Mouse (Mus musculus): ENCODE data around the gene Mical3. TPM values are rescaled to one million over a fixed set of nuclear protein-coding genes. Genes with fewer than 3 reads are reported as not detected.

Mical3 gene
- polyA plus RNA-seq, 2 experiments = 13.3 to 17.3 TPM

DNA sequence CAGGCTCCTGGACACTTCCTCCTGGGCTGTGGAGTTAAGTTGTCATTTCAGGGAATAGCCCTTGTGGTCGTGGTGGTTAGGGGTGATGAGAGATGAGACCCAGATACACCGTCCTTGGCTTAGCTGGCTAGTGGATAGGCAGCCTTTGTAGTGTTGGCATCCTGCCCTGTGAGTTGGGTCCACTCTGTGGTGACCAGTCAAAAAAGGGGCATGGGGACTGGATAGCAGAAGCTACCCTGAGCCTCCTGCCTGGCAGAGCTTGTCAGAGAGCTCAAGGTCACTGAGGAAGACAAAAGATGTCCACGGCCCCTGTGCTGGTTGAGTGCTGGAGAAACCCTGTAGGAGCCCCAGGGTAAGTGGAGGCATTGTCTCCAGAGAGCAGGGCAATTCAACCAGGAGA lies 3.1 kb downstream of the Mical3 start:
- H3K27me3 ChIP-seq (ENCODE audit: control insufficient read depth, insufficient read depth, low read length) = peaks cover 16% of the 10 kb centered on the region; the same call in 1 of the 2 replicates
- WGBS = 80% methylated on average over 3 of the region's 3 CpGs

DNA sequence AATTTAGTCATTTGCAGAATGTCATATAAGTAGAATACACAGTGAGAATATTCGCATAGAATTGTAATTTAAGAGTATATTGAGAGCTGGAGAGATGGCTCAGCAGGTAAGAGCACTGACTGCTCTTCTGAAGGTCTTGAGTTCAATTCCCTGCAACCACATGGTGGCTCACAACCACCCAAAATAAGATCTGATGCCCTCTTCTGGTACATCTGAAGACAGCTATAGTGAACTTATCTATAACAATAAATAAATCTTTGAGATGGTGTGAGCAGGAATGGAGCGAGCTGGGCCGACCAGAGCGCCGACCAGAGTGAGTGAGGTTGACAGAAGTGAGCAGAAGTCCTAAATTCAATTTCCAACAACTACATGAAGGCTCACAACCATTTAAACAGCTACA lies 4.6 kb downstream of the Mical3 start:
- H3K4me2 ChIP-seq (replicated peaks; ENCODE audit: low read depth, low read length, severe bottlenecking) = no peak overlapping the region
- peaks cover 10% of the 10 kb centered on the region; the same call in 1 of the 2 replicates for H3K27me3 ChIP-seq (ENCODE audit: control insufficient read depth, insufficient read depth, low read length)
- no peaks in the 10 kb centered on the region for H3K9me3 ChIP-seq (ENCODE audit: control insufficient read depth, low read length)
- H3K9ac ChIP-seq (ENCODE audit: low read depth, low read length, severe bottlenecking) = no peak overlapping the region
- H3K27ac ChIP-seq (replicated peaks; ENCODE audit: low read depth, low read length) = no peak overlapping the region
- no peaks in the 10 kb centered on the region for H3K36me3 ChIP-seq (ENCODE audit: control insufficient read depth, insufficient read depth, low read length)
- TF ChIP-seq POLR2A (IDR thresholded peaks at IDR 0.05; ENCODE audit: borderline replicate concordance, extremely low read depth, insufficient read depth, insufficient read length) = no peak
- DNase-seq (ENCODE audit: low spot score) = no peak
- 84% methylated on average over 5 of the region's 5 CpGs for WGBS
- H3K4me3 ChIP-seq (replicated peaks; ENCODE audit: low read length) = no peak overlapping the region
- H3K4me1 ChIP-seq (ENCODE audit: control insufficient read depth, insufficient read depth, low read length) = peaks cover 12% of the 10 kb centered on the region; the same call in 1 of the 2 replicates
- no peak for ATAC-seq (ENCODE audit: low FRiP score, low read depth)

More for the DNA sequence above, 3.1 kb downstream of the Mical3 start:
- DNase-seq (ENCODE audit: low spot score) = no peak
- no peak for ATAC-seq (ENCODE audit: low FRiP score, low read depth)
- no peak overlapping the region for H3K27ac ChIP-seq (replicated peaks; ENCODE audit: low read depth, low read length)
- H3K9me3 ChIP-seq (ENCODE audit: control insufficient read depth, low read length) = no peaks in the 10 kb centered on the region
- no peak for TF ChIP-seq POLR2A (IDR thresholded peaks at IDR 0.05; ENCODE audit: borderline replicate concordance, extremely low read depth, insufficient read depth, insufficient read length)
- H3K4me1 ChIP-seq (ENCODE audit: control insufficient read depth, insufficient read depth, low read length) = peaks cover 13% of the 10 kb centered on the region; the same call in 1 of the 2 replicates
- no peak overlapping the region for H3K4me2 ChIP-seq (replicated peaks; ENCODE audit: low read depth, low read length, severe bottlenecking)
- no peak overlapping the region for H3K4me3 ChIP-seq (replicated peaks; ENCODE audit: low read length)
- H3K9ac ChIP-seq (ENCODE audit: low read depth, low read length, severe bottlenecking) = no peak overlapping the region
- H3K36me3 ChIP-seq (ENCODE audit: control insufficient read depth, insufficient read depth, low read length) = no peaks in the 10 kb centered on the region

DNA sequence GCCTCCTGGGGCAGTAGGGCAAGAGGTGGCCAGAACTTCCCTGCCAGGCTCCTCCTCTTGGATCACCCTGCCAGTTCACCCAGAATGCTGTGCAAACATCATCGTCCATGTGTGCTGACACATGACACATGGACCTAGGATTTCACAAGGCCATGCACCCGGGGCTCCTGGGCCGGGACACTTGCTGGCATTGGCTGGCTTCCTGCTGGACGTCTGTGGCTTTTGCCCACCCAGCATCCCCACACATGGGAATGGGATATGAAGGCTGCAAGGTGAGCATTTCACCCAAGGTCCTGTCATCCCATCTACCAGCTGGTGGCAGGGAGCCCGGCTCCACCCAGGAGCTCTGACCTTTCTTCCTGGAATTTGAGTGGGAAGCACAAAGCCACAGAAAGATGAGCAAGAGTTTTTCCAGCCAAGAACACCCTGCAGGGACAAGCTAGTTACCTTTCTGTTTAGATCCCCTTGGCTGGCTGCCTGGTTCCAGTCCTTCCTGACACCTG lies 8.0 kb downstream of the Mical3 start:
- 79% methylated on average over 5 of the region's 5 CpGs for WGBS
- Histone ChIP-seq H3K27ac (replicated peaks; ENCODE audit: low read depth, low read length) (no peak overlapping the region), H3K9me3 (ENCODE audit: control insufficient read depth, low read length) (no peaks in the 10 kb centered on the region), H3K36me3 (ENCODE audit: control insufficient read depth, insufficient read depth, low read length) (no peaks in the 10 kb centered on the region), H3K4me1 (ENCODE audit: control insufficient read depth, insufficient read depth, low read length) (no peaks in the 10 kb centered on the region), H3K4me3 (replicated peaks; ENCODE audit: low read length) (no peak overlapping the region), H3K4me2 (replicated peaks; ENCODE audit: low read depth, low read length, severe bottlenecking) (no peak overlapping the region), H3K9ac (ENCODE audit: low read depth, low read length, severe bottlenecking) (no peak overlapping the region), H3K27me3 (ENCODE audit: control insufficient read depth, insufficient read depth, low read length) (no peaks in the 10 kb centered on the region)
- no peak for TF ChIP-seq POLR2A (IDR thresholded peaks at IDR 0.05; ENCODE audit: borderline replicate concordance, extremely low read depth, insufficient read depth, insufficient read length)
- no peak for DNase-seq (ENCODE audit: low spot score)
- no peak for ATAC-seq (ENCODE audit: low FRiP score, low read depth)

DNA sequence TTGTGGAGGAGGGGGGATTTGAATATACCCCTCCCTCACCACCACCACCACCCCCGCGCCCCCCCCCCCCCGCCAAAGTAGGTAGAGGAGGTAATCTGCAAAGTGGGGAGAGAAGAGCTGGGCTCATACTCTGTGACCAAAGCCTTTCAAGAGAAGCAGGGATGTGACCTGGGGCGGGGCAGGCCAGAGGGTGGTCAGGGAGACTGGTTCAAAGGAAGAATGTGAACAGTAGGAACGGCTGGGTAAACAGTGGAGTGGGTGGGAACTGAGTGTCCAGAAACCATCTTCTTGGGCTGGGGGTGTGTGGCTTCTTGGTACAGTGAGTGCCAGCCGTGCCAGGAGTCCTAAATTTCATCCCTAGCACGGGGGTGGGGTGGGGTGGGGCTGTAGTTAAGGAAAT lies 10.0 kb downstream of the Mical3 start:
- no peaks in the 10 kb centered on the region for H3K9me3 ChIP-seq (ENCODE audit: control insufficient read depth, low read length)
- no peak overlapping the region for H3K9ac ChIP-seq (ENCODE audit: low read depth, low read length, severe bottlenecking)
- no peaks in the 10 kb centered on the region for H3K4me1 ChIP-seq (ENCODE audit: control insufficient read depth, insufficient read depth, low read length)
- H3K4me3 ChIP-seq (replicated peaks; ENCODE audit: low read length) = no peak overlapping the region
- no peaks in the 10 kb centered on the region for H3K36me3 ChIP-seq (ENCODE audit: control insufficient read depth, insufficient read depth, low read length)
- WGBS = 45% methylated on average over 7 of the region's 7 CpGs
- DNase-seq (ENCODE audit: low spot score) (no peak), ATAC-seq (ENCODE audit: low FRiP score, low read depth) (no peak)
- TF ChIP-seq POLR2A (IDR thresholded peaks at IDR 0.05; ENCODE audit: borderline replicate concordance, extremely low read depth, insufficient read depth, insufficient read length) = no peak
- no peaks in the 10 kb centered on the region for H3K27me3 ChIP-seq (ENCODE audit: control insufficient read depth, insufficient read depth, low read length)
- no peak overlapping the region for H3K4me2 ChIP-seq (replicated peaks; ENCODE audit: low read depth, low read length, severe bottlenecking)
- no peak overlapping the region for H3K27ac ChIP-seq (replicated peaks; ENCODE audit: low read depth, low read length)

DNA sequence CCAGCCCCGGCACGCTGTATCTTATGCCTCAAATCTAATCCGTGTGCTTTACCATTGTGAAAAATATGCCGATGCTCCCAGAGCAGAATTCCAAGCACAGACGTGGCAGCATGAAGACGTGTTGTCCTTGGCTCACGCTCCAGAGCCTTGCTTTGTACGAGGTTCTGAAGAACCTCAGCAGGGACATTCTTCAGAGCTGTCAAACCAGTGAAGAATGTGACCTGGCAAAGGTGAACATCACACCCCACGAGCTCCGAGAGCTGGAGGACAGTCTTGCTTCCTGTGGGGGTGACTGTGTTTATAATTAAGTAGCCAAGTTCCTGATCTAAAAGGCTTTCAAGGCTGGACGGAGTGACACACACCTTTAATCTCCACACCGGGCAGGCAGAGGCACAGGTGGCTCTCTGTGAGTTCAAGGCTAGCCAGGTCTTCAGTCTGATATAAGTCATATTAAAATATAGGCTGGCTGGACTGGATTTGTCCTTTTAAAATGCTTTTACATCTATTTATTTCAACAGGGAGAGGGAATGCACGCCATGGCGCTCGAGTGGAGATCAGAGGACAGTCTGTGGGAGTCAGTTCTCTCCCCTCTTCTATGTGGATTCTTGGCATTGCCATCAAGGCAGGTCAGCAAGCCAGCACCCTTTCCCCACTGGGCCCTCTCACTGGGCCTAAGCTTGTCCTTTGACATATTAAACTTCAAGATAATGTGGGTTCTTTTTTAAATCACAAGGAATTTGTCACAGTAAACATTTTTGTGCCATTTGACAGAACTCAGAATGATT lies 12.6 kb downstream of the Mical3 start:
- H3K9me3 ChIP-seq (ENCODE audit: control insufficient read depth, low read length) = no peaks in the 10 kb centered on the region
- no peak overlapping the region for H3K9ac ChIP-seq (ENCODE audit: low read depth, low read length, severe bottlenecking)
- no peak overlapping the region for H3K4me3 ChIP-seq (replicated peaks; ENCODE audit: low read length)
- H3K4me1 ChIP-seq (ENCODE audit: control insufficient read depth, insufficient read depth, low read length) = no peaks in the 10 kb centered on the region
- no peak overlapping the region for H3K27ac ChIP-seq (replicated peaks; ENCODE audit: low read depth, low read length)
- WGBS = 75% methylated on average over 15 of the region's 15 CpGs
- no peaks in the 10 kb centered on the region for H3K36me3 ChIP-seq (ENCODE audit: control insufficient read depth, insufficient read depth, low read length)
- no peak for DNase-seq (ENCODE audit: low spot score)
- H3K4me2 ChIP-seq (replicated peaks; ENCODE audit: low read depth, low read length, severe bottlenecking) = no peak overlapping the region
- no peaks in the 10 kb centered on the region for H3K27me3 ChIP-seq (ENCODE audit: control insufficient read depth, insufficient read depth, low read length)
- TF ChIP-seq POLR2A (IDR thresholded peaks at IDR 0.05; ENCODE audit: borderline replicate concordance, extremely low read depth, insufficient read depth, insufficient read length) = no peak
- no peak for ATAC-seq (ENCODE audit: low FRiP score, low read depth)

All from limb, embryonic 14.5 days (tissue).